In genomic region chr10:91583204-91583603, GRCm38 (mm10) we compare ENCODE assay signal across 31 mouse cellular contexts.
"Had no signal": no experiment of that assay in that cellular context is flagged by ENCODE, and none has a peak within 500 bp of the region (broad histone marks: within the 10 kb centered on the region; RNA-seq: fewer than 3 reads in every experiment).

No protein-coding gene starts in this region.

- DNase-seq: left cerebral cortex, postnatal 4 days; liver; liver, embryonic 13.5 days; liver, postnatal 0 days; lung, adult 18-20 months; lung, adult 2 months; lung, embryonic 14.5 days; lung, postnatal 10 days; lung, postnatal 14 days; lung, postnatal 36 days; lung, postnatal 4 days; midbrain, embryonic 14.5 days had no signal

- H3K4me3 ChIP-seq: limb, embryonic 10.5 days; limb, embryonic 12.5 days; limb, embryonic 13.5 days; limb, embryonic 15.5 days; liver, embryonic 12.5 days; liver, embryonic 13.5 days; liver, embryonic 15.5 days; lung, embryonic 15.5 days; megakaryocyte, embryonic 14.5 days; midbrain, embryonic 10.5 days; midbrain, embryonic 12.5 days; midbrain, embryonic 13.5 days; midbrain, embryonic 15.5 days; myocyte had no signal

- H3K4me2 ChIP-seq: limb, embryonic 12.5 days; limb, embryonic 13.5 days; limb, embryonic 15.5 days; liver, embryonic 11.5 days; liver, embryonic 12.5 days; liver, embryonic 13.5 days; liver, embryonic 15.5 days; lung, embryonic 14.5 days; lung, embryonic 15.5 days; midbrain, embryonic 11.5 days; midbrain, embryonic 12.5 days; midbrain, embryonic 13.5 days; midbrain, embryonic 15.5 days had no signal

- H3K4me1 ChIP-seq: limb, embryonic 10.5 days; limb, embryonic 12.5 days; limb, embryonic 13.5 days; limb, embryonic 15.5 days; liver, embryonic 12.5 days; liver, embryonic 13.5 days; liver, embryonic 15.5 days; lung, embryonic 15.5 days; megakaryocyte, embryonic 14.5 days; midbrain, embryonic 10.5 days; midbrain, embryonic 15.5 days had no signal

- H3K27me3 ChIP-seq: limb, embryonic 12.5 days; limb, embryonic 13.5 days; limb, embryonic 15.5 days; liver, embryonic 12.5 days; liver, embryonic 13.5 days; liver, embryonic 15.5 days; lung, embryonic 15.5 days; megakaryocyte, embryonic 14.5 days; midbrain, embryonic 12.5 days; midbrain, embryonic 13.5 days; midbrain, embryonic 15.5 days had no signal

- H3K36me3 ChIP-seq: limb, embryonic 10.5 days; limb, embryonic 12.5 days; limb, embryonic 13.5 days; limb, embryonic 15.5 days; liver, embryonic 12.5 days; liver, embryonic 13.5 days; liver, embryonic 15.5 days; lung, embryonic 15.5 days; midbrain, embryonic 10.5 days; midbrain, embryonic 12.5 days; midbrain, embryonic 13.5 days; midbrain, embryonic 15.5 days had no signal

- H3K9me3 ChIP-seq: limb, embryonic 10.5 days; limb, embryonic 12.5 days; limb, embryonic 13.5 days; limb, embryonic 15.5 days; liver, embryonic 12.5 days; liver, embryonic 15.5 days; lung, embryonic 15.5 days; midbrain, embryonic 10.5 days; midbrain, embryonic 12.5 days; midbrain, embryonic 13.5 days; midbrain, embryonic 15.5 days had no signal

- H3K9ac ChIP-seq: limb, embryonic 12.5 days; limb, embryonic 13.5 days; limb, embryonic 15.5 days; liver, embryonic 12.5 days; liver, embryonic 13.5 days; liver, embryonic 14.5 days; liver, embryonic 15.5 days; liver, postnatal 0 days; lung, embryonic 14.5 days; lung, embryonic 15.5 days; midbrain, embryonic 12.5 days; midbrain, embryonic 13.5 days; midbrain, embryonic 15.5 days had no signal

- H3K27ac ChIP-seq: limb, embryonic 10.5 days; limb, embryonic 12.5 days; limb, embryonic 13.5 days; limb, embryonic 15.5 days; liver, embryonic 12.5 days; liver, embryonic 13.5 days; liver, embryonic 14.5 days; liver, embryonic 15.5 days; lung, embryonic 15.5 days; macrophage; midbrain, embryonic 10.5 days; midbrain, embryonic 12.5 days; midbrain, embryonic 13.5 days; midbrain, embryonic 15.5 days had no signal

- ATAC-seq: liver, embryonic 12.5 days; liver, postnatal 0 days; lung, postnatal 0 days; midbrain, embryonic 13.5 days; midbrain, embryonic 15.5 days; midbrain, embryonic 16.5 days had no signal
